Mouse (Mus musculus) ES-Bruce4 (cell line): ENCODE measurements at regions not wholly inside any gene's neighbourhood (a gene's known extent, or its start where the extent isn't known, plus 50 kb on each side); places are given as distances from the start of the nearest gene placed in this dataset.

Experiments
- H3K27ac ChIP-seq: 2 replicates; pipeline ENCODE4 v1.5.1; 2012; ENCODE audit warnings: low read length, inconsistent platforms; ENCODE audit not compliant: insufficient read depth
- H3K27me3 ChIP-seq: 2 replicates; pipeline ENCODE4 v1.6.1; 2012; ENCODE audit warnings: mild to moderate bottlenecking, low read length, inconsistent platforms; ENCODE audit not compliant: control insufficient read depth, poor library complexity, insufficient read depth, severe bottlenecking
- H3K36me3 ChIP-seq: 2 replicates; pipeline ENCODE4 v1.6.1; 2012; ENCODE audit warnings: inconsistent platforms, mild to moderate bottlenecking, low read length, moderate library complexity; ENCODE audit not compliant: control insufficient read depth, poor library complexity, insufficient read depth, severe bottlenecking
- H3K4me1 ChIP-seq: one replicate; pipeline ENCODE4 v1.8.1; 2011; ENCODE audit warnings: low read length; ENCODE audit not compliant: control insufficient read depth, insufficient read depth
- H3K4me3 ChIP-seq: 2 replicates; pipeline ENCODE4 v1.5.1; 2011; ENCODE audit warnings: low read depth, mild to moderate bottlenecking, low read length
- H3K9ac ChIP-seq: 2 replicates; pipeline ENCODE4 v1.6.1; 2012; ENCODE audit warnings: low read depth, mild to moderate bottlenecking, inconsistent platforms; ENCODE audit not compliant: poor library complexity, severe bottlenecking
- H3K9me3 ChIP-seq: replicated peaks from 2 replicates; pipeline ENCODE4 v1.6.1; 2012; ENCODE audit warnings: mild to moderate bottlenecking, low read length, inconsistent platforms; ENCODE audit not compliant: control insufficient read depth, poor library complexity, insufficient read depth, severe bottlenecking
- CTCF ChIP-seq: IDR thresholded peaks from one replicate; pipeline ENCODE4 v1.8.1; 2011; ENCODE audit warnings: low read depth, low read length
- EP300 ChIP-seq: IDR thresholded peaks from 2 replicates; pipeline ENCODE4 v1.6.1; 2011; ENCODE audit warnings: low read depth, low read length; ENCODE audit not compliant: insufficient read depth
- POLR2A ChIP-seq: IDR thresholded peaks from one replicate; pipeline ENCODE4 v1.8.1; 2011; ENCODE audit warnings: low read length; ENCODE audit not compliant: insufficient read depth

- Histone ChIP-seq H3K9me3 (no peaks in the 10 kb centered on the region), H3K9ac (no peak overlapping the region), H3K27ac (no peak overlapping the region), H3K4me1 (no peaks in the 10 kb centered on the region), H3K36me3 (no peaks in the 10 kb centered on the region), H3K4me3 (no peak overlapping the region), H3K27me3 (no peaks in the 10 kb centered on the region)
- TF ChIP-seq POLR2A (no peak), EP300 (no peak), CTCF (no peak)
These were observed 128.8 kb upstream of the Map3k7 start for GRCm38 (mm10) chr4:31835051-31835450.

GRCm38 (mm10) chr4:31838592-31838991, 125.3 kb upstream of the Map3k7 start:
- Histone ChIP-seq H3K4me3 (no peak overlapping the region), H3K36me3 (no peaks in the 10 kb centered on the region), H3K27me3 (no peaks in the 10 kb centered on the region), H3K9me3 (0 out of 2 replicates have a peak, but pooled peaks cover 2% of the 10 kb centered on the region), H3K4me1 (no peaks in the 10 kb centered on the region), H3K27ac (no peak overlapping the region), H3K9ac (no peak overlapping the region)
- TF ChIP-seq EP300: no peak

- TF ChIP-seq POLR2A (no peak), EP300 (no peak), CTCF (no peak)
- Histone ChIP-seq H3K27me3 (no peaks in the 10 kb centered on the region), H3K9ac (no peak overlapping the region), H3K36me3 (no peaks in the 10 kb centered on the region), H3K4me1 (no peaks in the 10 kb centered on the region), H3K4me3 (no peak overlapping the region), H3K9me3 (no peaks in the 10 kb centered on the region), H3K27ac (no peak overlapping the region)
These were observed 114.1 kb upstream of the Map3k7 start for GRCm38 (mm10) chr4:31849763-31850162.

GRCm38 (mm10) chr4:31851006-31851405, 112.9 kb upstream of the Map3k7 start:
- no peaks in the 10 kb centered on the region for H3K4me1 ChIP-seq
- H3K9me3 ChIP-seq: no peaks in the 10 kb centered on the region
- H3K27me3 ChIP-seq: no peaks in the 10 kb centered on the region
- TF ChIP-seq EP300 (no peak), POLR2A (no peak), CTCF (no peak)
- no peak overlapping the region for H3K4me3 ChIP-seq
- H3K27ac ChIP-seq: no peak overlapping the region
- no peaks in the 10 kb centered on the region for H3K36me3 ChIP-seq
- H3K9ac ChIP-seq: no peak overlapping the region

DNA sequence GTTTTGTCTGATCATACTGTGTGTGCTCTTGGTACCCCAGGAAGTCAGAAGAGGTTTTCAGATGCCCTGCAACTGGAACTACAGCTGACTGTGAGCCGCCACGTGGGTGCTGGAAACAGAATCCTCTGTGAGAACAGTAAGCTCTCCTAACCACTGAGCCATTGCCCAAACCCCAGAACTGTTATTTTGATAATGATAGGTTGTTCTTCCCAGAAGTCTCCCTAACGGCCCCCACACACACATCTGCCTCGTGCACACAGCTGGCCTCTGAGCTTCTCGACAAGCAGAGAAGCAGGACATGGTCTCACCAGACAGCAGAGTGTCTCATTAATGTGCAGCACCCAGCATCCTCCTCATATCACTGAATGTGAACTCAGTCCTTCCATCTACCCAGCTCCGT, 110.0 kb upstream of the Map3k7 start:
- Histone ChIP-seq H3K9me3 (no peaks in the 10 kb centered on the region), H3K4me3 (no peak overlapping the region), H3K9ac (no peak overlapping the region), H3K36me3 (no peaks in the 10 kb centered on the region), H3K27ac (no peak overlapping the region), H3K27me3 (no peaks in the 10 kb centered on the region), H3K4me1 (no peaks in the 10 kb centered on the region)
- TF ChIP-seq EP300: no peak
- TF ChIP-seq CTCF: no peak
- no peak for TF ChIP-seq POLR2A

DNA sequence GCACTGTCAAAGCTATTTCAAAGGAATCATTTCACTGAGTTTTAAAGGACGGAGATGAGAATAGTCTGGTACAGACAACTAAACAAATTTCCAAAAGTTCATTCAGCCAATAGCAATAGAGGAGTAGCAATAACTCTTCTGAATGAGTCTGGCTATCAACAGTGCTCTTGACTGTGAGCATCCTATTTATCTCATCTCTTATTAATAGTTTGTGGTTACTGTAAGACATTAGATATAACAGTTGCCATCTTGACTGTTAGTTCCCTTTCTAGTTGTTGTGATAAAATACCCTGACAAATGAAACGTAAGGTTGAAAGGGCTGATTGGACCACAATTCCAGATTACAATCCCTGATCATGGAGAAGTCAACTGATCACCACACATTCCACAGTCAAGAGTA, 103.5 kb upstream of the Map3k7 start:
- no peak overlapping the region for H3K9ac ChIP-seq
- H3K27ac ChIP-seq: no peak overlapping the region
- H3K4me1 ChIP-seq: no peaks in the 10 kb centered on the region

DNA sequence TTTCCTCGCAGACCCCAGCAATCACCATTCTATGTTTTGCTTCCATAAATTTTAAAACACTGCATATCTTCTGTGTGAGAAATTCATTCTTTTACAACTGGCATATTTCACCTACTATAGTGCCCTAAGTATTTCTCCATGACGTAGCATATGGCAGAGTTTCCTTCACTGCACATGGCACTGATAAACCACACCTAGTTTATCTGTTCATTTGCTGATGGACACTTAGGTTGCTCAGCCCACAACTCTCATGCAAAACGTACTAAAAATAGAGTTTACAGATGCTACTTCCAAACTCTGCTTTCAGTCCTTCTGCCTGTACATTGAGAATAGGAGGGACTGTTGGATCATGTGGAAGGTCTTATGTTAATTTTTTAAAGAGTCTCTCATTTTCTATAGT, 102.7 kb upstream of the Map3k7 start:
- no peak overlapping the region for H3K4me3 ChIP-seq
- no peak overlapping the region for H3K9ac ChIP-seq
- no peak overlapping the region for H3K27ac ChIP-seq
- TF ChIP-seq EP300: no peak
- H3K4me1 ChIP-seq: no peaks in the 10 kb centered on the region
- H3K36me3 ChIP-seq: no peaks in the 10 kb centered on the region
- H3K9me3 ChIP-seq: no peaks in the 10 kb centered on the region
- no peaks in the 10 kb centered on the region for H3K27me3 ChIP-seq

More for the DNA sequence above, 103.5 kb upstream of the Map3k7 start:
- Histone ChIP-seq H3K4me3 (no peak overlapping the region), H3K27me3 (no peaks in the 10 kb centered on the region), H3K9me3 (no peaks in the 10 kb centered on the region), H3K36me3 (no peaks in the 10 kb centered on the region)
- TF ChIP-seq EP300 (no peak), CTCF (no peak), POLR2A (no peak)
